Mouse (Mus musculus) forebrain, postnatal 0 days (tissue): Measurements from ENCODE around the gene Ubl5. TPM values are rescaled to one million over a fixed set of nuclear protein-coding genes. Genes with fewer than 3 reads are reported as not detected.
"Not testable (repeated sequence)": the region's sequence is repeated elsewhere in the genome, so short reads cannot be mapped to it uniquely, and the experiment has no call there.

Experiments used
- ATAC-seq: fragments of 200-750 bp; cut with Nextera tagmentation; 2 replicates; pipeline ENCODE4 v1.8.0; 2017; ENCODE audit warnings: mild to moderate bottlenecking, moderate library complexity
- DNase-seq: peaks from one replicate; pipeline ENCODE4 v3.0.0-alpha.2; 2015
- H3K27ac ChIP-seq: fragments of 300-500 bp; sonication (generic); 2 replicates; pipeline ENCODE4 v1.5.1; 2014; ENCODE audit warnings: low read depth, mild to moderate bottlenecking, antibody characterized with exemption, low read length, moderate library complexity, mixed read lengths
- H3K27me3 ChIP-seq: fragments of 300-500 bp; sonication (generic); 2 replicates; pipeline ENCODE4 v1.6.1; 2014; ENCODE audit warnings: mild to moderate bottlenecking, low read length, mixed read lengths; ENCODE audit not compliant: insufficient read depth
- H3K36me3 ChIP-seq: fragments of 300-500 bp; sonication (generic); 2 replicates; pipeline ENCODE4 v1.6.1; 2014; ENCODE audit warnings: mild to moderate bottlenecking, moderate library complexity; ENCODE audit not compliant: insufficient read depth
- H3K4me1 ChIP-seq: fragments of 300-500 bp; sonication (generic); 2 replicates; pipeline ENCODE4 v1.6.1; 2014; ENCODE audit warnings: antibody characterized with exemption; ENCODE audit not compliant: insufficient read depth
- H3K4me2 ChIP-seq: fragments of 300-500 bp; sonication (generic); 2 replicates; pipeline ENCODE4 v1.6.1; 2014; ENCODE audit warnings: low read depth, mild to moderate bottlenecking, moderate library complexity
- H3K4me3 ChIP-seq: fragments of 300-500 bp; sonication (generic); 2 replicates; pipeline ENCODE4 v1.5.1; 2014; ENCODE audit warnings: low read depth, low read length, mixed read lengths
- H3K9ac ChIP-seq: fragments of 300-500 bp; sonication (generic); 2 replicates; pipeline ENCODE4 v1.6.1; 2014; ENCODE audit warnings: mild to moderate bottlenecking
- H3K9me3 ChIP-seq: fragments of 300-500 bp; sonication (generic); 2 replicates; pipeline ENCODE4 v1.6.1; 2016; ENCODE audit warnings: low read length
- CTCF ChIP-seq: sonication (generic); IDR thresholded peaks from 2 replicates; pipeline ENCODE4 v1.5.1; 2016; ENCODE audit warnings: antibody characterized with exemption, control low read depth, low read depth
- WGBS: fragments of 180-500 bp; shearing (Covaris S2); extraction: QIAGEN DNeasy Blood & Tissue Kit; methylation state at CpG from one replicate; pipeline ENCODE4 v1.1.7; 2014; 5-methylcytosine and 5-hydroxymethylcytosine counted together
- polyA plus RNA-seq: library from polyadenylated mRNA; unstranded; fragments of >200 nt; fragmentation: Nextera tagmentation; extraction: Ambion mirVana; gene quantifications from 2 replicates; pipeline ENCODE4 v1.2.1, GENCODE M21; 2015
- total RNA-seq: library from RNA; depleted of rRNA; stranded (reverse); fragments of >200 nt; gene quantifications from 2 replicates; pipeline ENCODE4 v1.2.3, GENCODE M21; 2014

The Ubl5 gene
- total and polyA plus RNA-seq, 2 experiments from 2014 or later = 166 to 533 TPM

- H3K27me3 ChIP-seq = no peaks in the 10 kb centered on the region
- ATAC-seq = no peak
Observed at GRCm38 (mm10) chr9:20616685-20617084, 26.0 kb upstream of the Ubl5 start.

GRCm38 (mm10) chr9:20631332-20631731 lies 11.3 kb upstream of the Ubl5 start:
- TF ChIP-seq CTCF = no peak
- H3K36me3 ChIP-seq = no peaks in the 10 kb centered on the region
- H3K27me3 ChIP-seq = no peaks in the 10 kb centered on the region
- H3K9ac ChIP-seq = no peak overlapping the region
- no peaks in the 10 kb centered on the region for H3K4me1 ChIP-seq
- ATAC-seq (no peak), DNase-seq (no peak)
- H3K9me3 ChIP-seq = no peaks in the 10 kb centered on the region
- H3K4me3 ChIP-seq = no peak overlapping the region
- H3K27ac ChIP-seq = no peak overlapping the region
- no peak overlapping the region for H3K4me2 ChIP-seq
- WGBS = 95% methylated on average over 2 of the region's 2 CpGs

More at GRCm38 (mm10) chr9:20616685-20617084, 26.0 kb upstream of the Ubl5 start:
- peaks cover 11% of the 10 kb centered on the region for H3K36me3 ChIP-seq
- no peaks in the 10 kb centered on the region for H3K9me3 ChIP-seq
- WGBS = 91% methylated on average over 2 of the region's 2 CpGs
- no peak for TF ChIP-seq CTCF
- no peak overlapping the region for H3K4me2 ChIP-seq
- H3K9ac ChIP-seq = no peak overlapping the region
- DNase-seq = no peak
- no peaks in the 10 kb centered on the region for H3K4me1 ChIP-seq
- H3K4me3 ChIP-seq = no peak overlapping the region
- H3K27ac ChIP-seq = no peak overlapping the region

DNA sequence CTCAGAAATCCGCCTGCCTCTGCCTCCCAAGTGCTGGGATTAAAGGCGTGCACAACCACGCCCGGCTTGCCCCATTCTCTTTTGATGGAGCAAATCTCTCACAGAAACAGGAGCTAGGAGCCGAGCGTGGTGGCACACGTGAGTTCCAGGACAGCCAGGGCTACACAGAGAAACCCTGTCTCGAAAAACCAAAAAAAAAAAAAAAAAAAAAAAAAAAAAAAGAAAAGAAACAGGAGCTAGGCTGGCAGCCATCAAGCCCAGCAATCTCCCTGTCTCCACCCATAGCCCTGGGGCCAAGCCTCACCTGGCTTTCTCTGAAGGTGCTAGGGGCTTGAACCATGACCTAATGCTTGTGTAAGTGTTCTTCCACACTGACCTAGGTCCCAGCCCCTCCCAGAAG lies 7.0 kb upstream of the Ubl5 start:
- not testable (repeated sequence) for ATAC-seq, H3K4me2 ChIP-seq, H3K9ac ChIP-seq, H3K27me3 ChIP-seq, H3K4me1 ChIP-seq, H3K9me3 ChIP-seq, H3K4me3 ChIP-seq, DNase-seq, H3K27ac ChIP-seq
- peaks cover 19% of the 10 kb centered on the region for H3K36me3 ChIP-seq
- WGBS = 94% methylated on average over 8 of the region's 8 CpGs

DNA sequence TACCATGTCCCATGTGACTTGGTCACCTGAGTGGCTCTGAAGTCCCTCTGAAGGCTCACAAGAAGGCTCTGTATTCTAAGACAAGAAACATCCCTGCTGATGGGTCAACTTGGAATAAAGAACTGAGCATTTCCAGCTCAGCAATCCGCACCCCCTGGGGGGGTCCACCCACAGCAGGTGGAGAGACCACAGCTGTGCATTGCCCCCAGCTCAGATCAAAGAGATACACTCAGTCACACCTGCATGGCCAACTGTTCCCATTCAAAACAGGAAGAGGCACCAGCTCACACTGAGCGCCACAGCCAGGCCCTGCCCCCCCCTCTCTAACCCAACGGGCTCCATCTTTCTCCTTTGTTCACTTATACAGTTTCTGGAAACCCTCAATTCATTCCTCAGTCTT lies 6.4 kb upstream of the Ubl5 start:
- Histone ChIP-seq H3K4me3 (no peak overlapping the region), H3K4me2 (no peak overlapping the region), H3K9ac (no peak overlapping the region), H3K27ac (no peak overlapping the region), H3K4me1 (peaks cover 4% of the 10 kb centered on the region; the same call in 1 of the 2 replicates), H3K27me3 (no peaks in the 10 kb centered on the region), H3K36me3 (peaks cover 19% of the 10 kb centered on the region), H3K9me3 (no peaks in the 10 kb centered on the region)
- no peak for TF ChIP-seq CTCF
- ATAC-seq (no peak), DNase-seq (no peak)
- WGBS = 82% methylated on average over 3 of the region's 3 CpGs

DNA sequence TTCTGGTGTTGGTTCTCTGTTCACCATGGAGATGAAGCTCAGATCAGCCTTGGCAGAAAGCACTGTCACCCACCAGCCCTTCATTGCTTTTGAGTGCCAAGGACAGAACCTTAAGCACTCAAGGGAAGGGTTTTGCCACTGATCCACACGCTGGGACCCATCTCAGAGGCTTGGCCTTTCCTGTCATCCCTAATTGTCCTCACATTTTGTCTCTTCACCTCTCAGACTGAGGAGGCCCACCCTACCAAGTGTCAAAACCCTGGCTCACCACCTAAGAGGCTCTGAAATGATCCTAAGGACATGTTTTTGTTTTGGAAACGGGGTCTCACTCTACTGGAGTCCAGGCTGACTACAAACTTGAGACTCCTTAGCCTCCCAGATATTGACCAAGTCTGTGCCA lies 5.9 kb upstream of the Ubl5 start:
- no peaks in the 10 kb centered on the region for H3K9me3 ChIP-seq
- H3K27ac ChIP-seq = no peak overlapping the region
- DNase-seq = no peak
- peaks cover 19% of the 10 kb centered on the region for H3K36me3 ChIP-seq
- no peak overlapping the region for H3K4me3 ChIP-seq
- no peaks in the 10 kb centered on the region for H3K27me3 ChIP-seq
- no peak for TF ChIP-seq CTCF
- WGBS = 79% methylated on average over 2 of the region's 2 CpGs
- ATAC-seq = no peak
- peaks cover 8% of the 10 kb centered on the region; the same call in 1 of the 2 replicates for H3K4me1 ChIP-seq
- no peak overlapping the region for H3K9ac ChIP-seq
- H3K4me2 ChIP-seq = no peak overlapping the region

DNA sequence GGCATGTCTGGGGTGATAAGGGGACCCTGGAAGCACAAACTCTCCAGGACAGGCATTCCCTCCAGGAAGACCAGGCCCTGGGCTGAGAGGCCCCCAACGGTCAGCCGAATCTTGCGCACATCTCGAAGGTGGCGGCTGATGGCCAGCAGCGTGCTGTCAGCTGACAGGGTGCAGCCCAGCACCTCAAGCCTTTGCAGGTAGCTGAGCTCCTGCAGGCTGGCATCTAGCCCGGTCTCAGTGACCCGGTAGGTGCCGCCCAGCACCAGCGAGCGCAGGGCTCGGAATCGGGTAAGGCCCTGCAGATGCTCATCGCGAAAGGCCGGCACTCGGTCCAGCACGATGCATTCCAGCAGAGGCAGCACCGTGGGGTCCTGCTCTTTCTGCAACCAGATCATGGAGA lies 4.1 kb upstream of the Ubl5 start:
- WGBS = 95% methylated on average over 19 of the region's 19 CpGs
- H3K4me3 ChIP-seq = no peak overlapping the region
- H3K9me3 ChIP-seq = no peaks in the 10 kb centered on the region
- no peak overlapping the region for H3K4me2 ChIP-seq
- H3K9ac ChIP-seq = no peak overlapping the region
- DNase-seq (no peak), ATAC-seq (no peak)
- no peak for TF ChIP-seq CTCF
- peaks cover 12% of the 10 kb centered on the region; the same call in 1 of the 2 replicates for H3K4me1 ChIP-seq
- no peak overlapping the region for H3K27ac ChIP-seq
- no peaks in the 10 kb centered on the region for H3K27me3 ChIP-seq
- peaks cover 19% of the 10 kb centered on the region for H3K36me3 ChIP-seq

DNA sequence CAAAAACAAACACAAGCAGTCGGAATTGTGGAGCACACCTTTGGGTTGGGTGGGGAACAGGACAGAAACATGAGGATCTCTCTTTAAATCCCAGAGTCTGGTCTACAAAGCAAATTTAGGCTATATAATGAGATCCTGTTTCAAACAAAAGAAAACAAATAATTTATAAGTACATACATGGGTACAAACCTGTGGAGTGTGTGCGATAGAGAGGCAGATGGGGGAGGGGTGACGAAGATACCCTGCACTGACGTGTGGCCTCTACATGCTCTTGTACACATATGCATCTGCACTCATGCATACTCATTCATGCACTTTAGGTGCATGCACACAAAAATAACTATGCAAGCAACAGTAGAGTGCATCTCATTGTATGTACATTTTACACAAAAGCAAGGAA lies 3.2 kb upstream of the Ubl5 start:
- Histone ChIP-seq H3K9ac (no peak overlapping the region), H3K4me3 (no peak overlapping the region), H3K27me3 (no peaks in the 10 kb centered on the region), H3K4me2 (no peak overlapping the region), H3K9me3 (no peaks in the 10 kb centered on the region), H3K27ac (no peak overlapping the region), H3K36me3 (peaks cover 19% of the 10 kb centered on the region), H3K4me1 (peaks cover 13% of the 10 kb centered on the region; the same call in 1 of the 2 replicates)
- TF ChIP-seq CTCF = no peak
- DNase-seq (no peak), ATAC-seq (no peak)
- WGBS = 93% methylated on average over 4 of the region's 4 CpGs

DNA sequence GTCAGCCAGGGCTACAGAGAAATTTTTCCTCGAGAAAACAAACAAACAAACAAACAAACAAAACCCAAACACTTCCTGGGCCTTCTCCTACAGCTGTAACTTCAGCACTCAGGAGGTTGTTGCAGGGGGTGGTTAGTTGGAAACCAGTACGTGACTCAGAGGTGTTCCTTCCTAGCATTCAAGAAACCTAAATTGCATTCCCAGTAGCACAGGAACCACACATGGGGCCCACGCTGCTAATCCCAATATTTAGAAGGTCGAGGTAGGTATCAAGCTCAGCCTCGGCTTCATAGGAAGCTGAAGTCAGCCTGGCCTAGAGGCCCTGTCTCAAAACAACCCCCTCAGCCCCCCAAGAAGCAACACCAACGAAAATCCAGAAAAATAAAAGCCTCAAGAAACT lies 1.2 kb upstream of the Ubl5 start:
- H3K27ac ChIP-seq = no peak overlapping the region
- DNase-seq (no peak), ATAC-seq (no peak)
- no peak for TF ChIP-seq CTCF
- peak overlapping the region; percentile 65 for H3K4me3 ChIP-seq
- H3K36me3 ChIP-seq = peaks cover 21% of the 10 kb centered on the region
- H3K4me2 ChIP-seq = peak overlapping the region; percentile 78
- H3K9ac ChIP-seq = peak overlapping the region; percentile 73
- WGBS = 29% methylated on average over 6 of the region's 6 CpGs
- peaks cover 21% of the 10 kb centered on the region; the same call in 1 of the 2 replicates for H3K4me1 ChIP-seq
- no peaks in the 10 kb centered on the region for H3K27me3 ChIP-seq
- no peaks in the 10 kb centered on the region for H3K9me3 ChIP-seq
